Mouse (Mus musculus): ENCODE results near the gene Evc2. TPM values are rescaled to one million over a fixed set of nuclear protein-coding genes. Genes with fewer than 3 reads are reported as not detected.

Evc2 gene
- total RNA-seq, 1 experiment: 32.1 TPM

DNA sequence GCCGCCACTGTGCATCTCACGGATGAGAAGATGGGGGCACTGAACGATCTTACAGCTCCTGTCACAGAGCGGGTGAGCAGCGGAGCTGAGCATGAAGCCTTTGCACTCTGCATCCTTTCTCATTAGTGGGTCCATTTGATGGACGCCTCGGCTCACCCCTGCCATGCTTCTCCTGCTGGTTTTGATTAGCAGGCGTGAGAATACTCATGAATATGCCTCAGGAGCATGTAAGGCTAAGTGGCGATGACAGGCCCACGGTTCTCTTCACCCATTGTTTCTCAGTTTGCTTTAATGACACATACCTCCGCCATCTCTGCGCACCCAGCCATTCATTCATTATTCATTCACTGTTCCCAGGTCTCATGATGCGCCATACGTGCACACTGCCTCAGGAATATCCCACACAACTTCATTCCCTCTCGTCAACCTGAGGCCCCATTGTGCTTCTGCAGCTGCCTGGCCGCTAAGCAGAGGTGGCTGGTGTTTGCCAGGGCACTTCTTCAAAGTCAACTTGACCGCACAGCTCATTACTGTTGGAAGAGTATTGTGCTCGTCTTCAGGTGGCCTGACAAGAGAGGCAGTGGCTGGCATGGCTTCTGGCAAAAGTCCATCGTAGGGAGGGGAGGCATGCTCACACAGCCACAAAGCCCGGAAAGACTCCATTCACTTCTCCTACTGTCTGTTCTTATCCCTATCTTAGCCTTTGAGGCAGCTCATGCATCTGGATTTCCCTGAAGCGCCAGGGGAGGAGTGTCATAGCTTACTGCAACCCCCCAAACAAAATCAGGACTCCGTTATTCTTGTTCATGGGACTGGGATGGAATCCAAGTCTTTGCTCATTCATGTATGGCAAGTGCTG lies 57.1 kb downstream of the Evc2 start:
- no peak for DNase-seq (ENCODE audit: low read depth, low spot score)
- Histone ChIP-seq H3K36me3 (ENCODE audit: control insufficient read depth, insufficient read depth, low read length, poor library complexity, severe bottlenecking) (peaks cover 3% of the 10 kb centered on the region; the same call in 1 of the 2 replicates), H3K4me3 (ENCODE audit: insufficient read depth in 1 of 2, low read depth in 1 of 2, low read length in 2 of 2, poor library complexity in 1 of 2, severe bottlenecking in 1 of 2) (no peak overlapping the region), H3K4me1 (ENCODE audit: control insufficient read depth in 2 of 2, insufficient read depth in 2 of 2, low read length in 2 of 2, poor library complexity in 1 of 2) (no peaks in the 10 kb centered on the region), H3K9me3 (ENCODE audit: control insufficient read depth, insufficient read depth, low read depth, low read length) (no peaks in the 10 kb centered on the region), H3K9ac (ENCODE audit: insufficient read depth, low read depth, low read length, poor library complexity, severe bottlenecking) (no peak overlapping the region), H3K27ac (ENCODE audit: insufficient read depth, low read depth, low read length, poor library complexity, severe bottlenecking) (no peak overlapping the region)
- TF ChIP-seq ZC3H11A (IDR thresholded peaks at IDR 0.05; ENCODE audit: borderline replicate concordance, low read depth, low read length) (no peak), MAFK (IDR thresholded peaks at IDR 0.05; ENCODE audit: insufficient read depth, low read depth, low read length) (no peak), CHD2 (IDR thresholded peaks at IDR 0.05; ENCODE audit: low read depth, low read length) (no peak), HCFC1 (IDR thresholded peaks at IDR 0.05; ENCODE audit: borderline replicate concordance, insufficient read depth, low read length) (no peak), ZNF384 (IDR thresholded peaks at IDR 0.05; ENCODE audit: low read depth, low read length) (no peak)
- in situ Hi-C loops (cut with MboI; ENCODE audit: low sequenced_read_pairs in 2 of 2, unreplicated experiment in 2 of 2): no loop called here

DNA sequence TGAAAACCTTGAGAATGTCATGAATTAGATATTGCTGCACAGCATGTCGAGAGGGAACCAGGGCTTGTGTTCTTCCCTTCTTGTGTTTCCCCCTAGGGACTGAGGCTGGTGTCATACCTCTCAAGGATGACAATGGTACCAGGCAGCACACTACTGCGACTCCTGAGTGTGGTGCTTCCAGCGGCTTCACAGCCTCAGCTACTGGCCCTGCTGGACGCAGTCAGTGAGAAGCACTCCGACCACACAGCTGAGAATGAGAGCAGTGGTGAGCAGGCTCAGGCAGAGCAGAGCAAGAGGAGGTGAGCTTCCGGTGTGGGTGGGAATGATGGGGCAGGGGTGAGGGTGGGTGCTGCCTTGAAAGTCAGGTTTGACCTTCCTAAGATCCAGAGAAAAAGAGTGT lies 80.7 kb downstream of the Evc2 start:
- Histone ChIP-seq H3K4me1 (ENCODE audit: control insufficient read depth in 2 of 2, insufficient read depth in 2 of 2, low read length in 2 of 2, poor library complexity in 1 of 2) (no peaks in the 10 kb centered on the region), H3K27ac (ENCODE audit: insufficient read depth, low read depth, low read length, poor library complexity, severe bottlenecking) (no peak overlapping the region), H3K36me3 (ENCODE audit: control insufficient read depth, insufficient read depth, low read length, poor library complexity, severe bottlenecking) (peaks cover 3% of the 10 kb centered on the region; the same call in 1 of the 2 replicates), H3K4me3 (ENCODE audit: insufficient read depth in 1 of 2, low read depth in 1 of 2, low read length in 2 of 2, poor library complexity in 1 of 2, severe bottlenecking in 1 of 2) (no peak overlapping the region), H3K9ac (ENCODE audit: insufficient read depth, low read depth, low read length, poor library complexity, severe bottlenecking) (no peak overlapping the region), H3K9me3 (ENCODE audit: control insufficient read depth, insufficient read depth, low read depth, low read length) (no peaks in the 10 kb centered on the region)
- TF ChIP-seq CHD2 (IDR thresholded peaks at IDR 0.05; ENCODE audit: low read depth, low read length) (no peak), ZC3H11A (IDR thresholded peaks at IDR 0.05; ENCODE audit: borderline replicate concordance, low read depth, low read length) (no peak), MAFK (IDR thresholded peaks at IDR 0.05; ENCODE audit: insufficient read depth, low read depth, low read length) (no peak), ZNF384 (IDR thresholded peaks at IDR 0.05; ENCODE audit: low read depth, low read length) (no peak), HCFC1 (IDR thresholded peaks at IDR 0.05; ENCODE audit: borderline replicate concordance, insufficient read depth, low read length) (no peak)
- DNase-seq (ENCODE audit: low read depth, low spot score): no peak
- in situ Hi-C loops (cut with MboI; ENCODE audit: low sequenced_read_pairs in 2 of 2, unreplicated experiment in 2 of 2): no loop called here

DNA sequence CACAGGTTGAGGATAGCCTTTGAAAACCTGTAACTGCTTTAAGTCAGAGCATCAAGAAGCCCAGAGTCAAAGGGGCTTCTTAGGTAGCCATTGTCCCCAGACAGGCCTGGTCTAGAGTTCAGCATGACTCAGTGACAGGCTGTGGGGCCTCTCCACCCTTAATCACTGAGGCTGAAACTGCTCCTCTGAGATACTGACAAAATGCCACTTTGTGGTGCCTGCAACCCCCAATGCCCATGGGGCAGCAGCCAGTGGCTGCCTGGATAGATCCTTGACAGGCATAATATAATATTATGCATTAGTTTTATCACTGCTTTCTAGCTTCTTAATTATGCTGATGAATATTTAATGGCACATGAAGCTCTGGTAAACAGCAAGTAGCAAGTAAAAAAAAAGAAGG lies 88.9 kb downstream of the Evc2 start:
- Histone ChIP-seq H3K9ac (ENCODE audit: insufficient read depth, low read depth, low read length, poor library complexity, severe bottlenecking) (no peak overlapping the region), H3K4me1 (ENCODE audit: control insufficient read depth in 2 of 2, insufficient read depth in 2 of 2, low read length in 2 of 2, poor library complexity in 1 of 2) (no peaks in the 10 kb centered on the region), H3K36me3 (ENCODE audit: control insufficient read depth, insufficient read depth, low read length, poor library complexity, severe bottlenecking) (peaks cover 3% of the 10 kb centered on the region; the same call in 1 of the 2 replicates), H3K9me3 (ENCODE audit: control insufficient read depth, insufficient read depth, low read depth, low read length) (no peaks in the 10 kb centered on the region), H3K27ac (ENCODE audit: insufficient read depth, low read depth, low read length, poor library complexity, severe bottlenecking) (no peak overlapping the region), H3K4me3 (ENCODE audit: insufficient read depth in 1 of 2, low read depth in 1 of 2, low read length in 2 of 2, poor library complexity in 1 of 2, severe bottlenecking in 1 of 2) (no peak overlapping the region)
- DNase-seq (ENCODE audit: low read depth, low spot score): no peak
- no peak for TF ChIP-seq HCFC1 (IDR thresholded peaks at IDR 0.05; ENCODE audit: borderline replicate concordance, insufficient read depth, low read length)
- in situ Hi-C loops (cut with MboI; ENCODE audit: low sequenced_read_pairs in 2 of 2, unreplicated experiment in 2 of 2): no loop called here

GRCm38 (mm10) chr5:37435417-37435816 lies 97.1 kb downstream of the Evc2 start:
- DNase-seq (ENCODE audit: low read depth, low spot score): no peak

More at GRCm38 (mm10) chr5:37435417-37435816, 97.1 kb downstream of the Evc2 start:
- H3K36me3 ChIP-seq (ENCODE audit: control insufficient read depth, insufficient read depth, low read length, poor library complexity, severe bottlenecking): no peaks in the 10 kb centered on the region
- no peak overlapping the region for H3K4me3 ChIP-seq (ENCODE audit: insufficient read depth in 1 of 2, low read depth in 1 of 2, low read length in 2 of 2, poor library complexity in 1 of 2, severe bottlenecking in 1 of 2)
- H3K9me3 ChIP-seq (ENCODE audit: control insufficient read depth, insufficient read depth, low read depth, low read length): no peaks in the 10 kb centered on the region
- H3K4me1 ChIP-seq (ENCODE audit: control insufficient read depth in 2 of 2, insufficient read depth in 2 of 2, low read length in 2 of 2, poor library complexity in 1 of 2): no peaks in the 10 kb centered on the region
- TF ChIP-seq CHD2 (IDR thresholded peaks at IDR 0.05; ENCODE audit: low read depth, low read length) (no peak), MAFK (IDR thresholded peaks at IDR 0.05; ENCODE audit: insufficient read depth, low read depth, low read length) (no peak), ZC3H11A (IDR thresholded peaks at IDR 0.05; ENCODE audit: borderline replicate concordance, low read depth, low read length) (no peak), ZNF384 (IDR thresholded peaks at IDR 0.05; ENCODE audit: low read depth, low read length) (no peak), HCFC1 (IDR thresholded peaks at IDR 0.05; ENCODE audit: borderline replicate concordance, insufficient read depth, low read length) (no peak)
- H3K27ac ChIP-seq (ENCODE audit: insufficient read depth, low read depth, low read length, poor library complexity, severe bottlenecking): no peak overlapping the region
- no peak overlapping the region for H3K9ac ChIP-seq (ENCODE audit: insufficient read depth, low read depth, low read length, poor library complexity, severe bottlenecking)
- in situ Hi-C loops (cut with MboI; ENCODE audit: low sequenced_read_pairs in 2 of 2, unreplicated experiment in 2 of 2): no loop called here

Measured in ES-E14 (cell line).